Mouse (Mus musculus) ES-E14 (cell line): ENCODE results near the gene Tmx2. TPM values are rescaled to one million over a fixed set of nuclear protein-coding genes. Genes with fewer than 3 reads are reported as not detected.

Source experiments
- DNase-seq: peaks from one replicate; pipeline ENCODE4 v3.0.0-alpha.2; 2013; ENCODE audit warnings: low read depth, low spot score
- H3K27ac ChIP-seq: 2 replicates; pipeline ENCODE4 v1.5.1; 2012; ENCODE audit warnings: low read depth, mild to moderate bottlenecking, low read length, moderate library complexity, mixed read lengths; ENCODE audit not compliant: poor library complexity, insufficient read depth, severe bottlenecking
- H3K36me3 ChIP-seq: 2 replicates; pipeline ENCODE4 v1.6.1; 2012; ENCODE audit warnings: mild to moderate bottlenecking, low read length, moderate library complexity, mixed read lengths; ENCODE audit not compliant: control insufficient read depth, poor library complexity, insufficient read depth, severe bottlenecking
- H3K4me1 ChIP-seq, 2 experiments: fragments of 150-350 bp in 1 of 2; sonication (generic) in 1 of 2; 2 replicates each; pipeline ENCODE4 v1.6.1; 2012; ENCODE audit warnings: low read length in 2 of 2, mild to moderate bottlenecking in 1 of 2, mixed read lengths in 1 of 2; ENCODE audit not compliant: control insufficient read depth in 2 of 2, insufficient read depth in 2 of 2, poor library complexity in 1 of 2
- H3K4me3 ChIP-seq, 2 experiments: fragments of 150-350 bp in 1 of 2; sonication (generic) in 1 of 2; 2 replicates each; pipeline ENCODE4 v1.5.1; 2012; ENCODE audit warnings: low read length in 2 of 2, low read depth in 1 of 2, mild to moderate bottlenecking in 1 of 2, mixed read lengths in 1 of 2; ENCODE audit not compliant: insufficient read depth in 1 of 2, poor library complexity in 1 of 2, severe bottlenecking in 1 of 2
- H3K9ac ChIP-seq: 2 replicates; pipeline ENCODE4 v1.6.1; 2012; ENCODE audit warnings: low read depth, mild to moderate bottlenecking, low read length, mixed read lengths; ENCODE audit not compliant: poor library complexity, insufficient read depth, severe bottlenecking
- H3K9me3 ChIP-seq: fragments of 150-350 bp; sonication (generic); 2 replicates; pipeline ENCODE4 v1.6.1; 2012; ENCODE audit warnings: low read depth, mild to moderate bottlenecking, low read length; ENCODE audit not compliant: control insufficient read depth, insufficient read depth
- CHD2 ChIP-seq: IDR thresholded peaks from 2 replicates; pipeline ENCODE4 v1.6.1; 2014; ENCODE audit warnings: mild to moderate bottlenecking, low read depth, low read length, inconsistent platforms
- HCFC1 ChIP-seq: IDR thresholded peaks from 2 replicates; pipeline ENCODE4 v1.6.1; 2012; ENCODE audit warnings: low read length, inconsistent platforms, borderline replicate concordance; ENCODE audit not compliant: insufficient read depth
- MAFK ChIP-seq: IDR thresholded peaks from 2 replicates; pipeline ENCODE4 v1.6.1; 2014; ENCODE audit warnings: mild to moderate bottlenecking, low read depth, low read length, inconsistent platforms; ENCODE audit not compliant: insufficient read depth
- ZC3H11A ChIP-seq: IDR thresholded peaks from 2 replicates; pipeline ENCODE4 v1.6.1; 2012; ENCODE audit warnings: low read depth, mild to moderate bottlenecking, inconsistent platforms, low read length, borderline replicate concordance
- ZNF384 ChIP-seq: IDR thresholded peaks from 2 replicates; pipeline ENCODE4 v1.6.1; 2012; ENCODE audit warnings: low read depth, low read length, inconsistent platforms
- in situ Hi-C, 2 experiments: fragments of 600-800 bp; cut with MboI; formaldehyde crosslinking; loops; one replicate each; pipeline ENCODE4 v1.15.1; 2025; ENCODE audit warnings: low sequenced_read_pairs in 2 of 2, inconsistent platforms in 1 of 2; ENCODE audit not compliant: unreplicated experiment in 2 of 2
- total RNA-seq: library from RNA; depleted of rRNA; stranded (reverse); fragments of 300-350 nt; gene quantifications from 2 replicates; pipeline ENCODE4 v1.2.3, GENCODE M21; 2012

Tmx2 gene
- total RNA-seq, 1 experiment = 160 TPM

DNA sequence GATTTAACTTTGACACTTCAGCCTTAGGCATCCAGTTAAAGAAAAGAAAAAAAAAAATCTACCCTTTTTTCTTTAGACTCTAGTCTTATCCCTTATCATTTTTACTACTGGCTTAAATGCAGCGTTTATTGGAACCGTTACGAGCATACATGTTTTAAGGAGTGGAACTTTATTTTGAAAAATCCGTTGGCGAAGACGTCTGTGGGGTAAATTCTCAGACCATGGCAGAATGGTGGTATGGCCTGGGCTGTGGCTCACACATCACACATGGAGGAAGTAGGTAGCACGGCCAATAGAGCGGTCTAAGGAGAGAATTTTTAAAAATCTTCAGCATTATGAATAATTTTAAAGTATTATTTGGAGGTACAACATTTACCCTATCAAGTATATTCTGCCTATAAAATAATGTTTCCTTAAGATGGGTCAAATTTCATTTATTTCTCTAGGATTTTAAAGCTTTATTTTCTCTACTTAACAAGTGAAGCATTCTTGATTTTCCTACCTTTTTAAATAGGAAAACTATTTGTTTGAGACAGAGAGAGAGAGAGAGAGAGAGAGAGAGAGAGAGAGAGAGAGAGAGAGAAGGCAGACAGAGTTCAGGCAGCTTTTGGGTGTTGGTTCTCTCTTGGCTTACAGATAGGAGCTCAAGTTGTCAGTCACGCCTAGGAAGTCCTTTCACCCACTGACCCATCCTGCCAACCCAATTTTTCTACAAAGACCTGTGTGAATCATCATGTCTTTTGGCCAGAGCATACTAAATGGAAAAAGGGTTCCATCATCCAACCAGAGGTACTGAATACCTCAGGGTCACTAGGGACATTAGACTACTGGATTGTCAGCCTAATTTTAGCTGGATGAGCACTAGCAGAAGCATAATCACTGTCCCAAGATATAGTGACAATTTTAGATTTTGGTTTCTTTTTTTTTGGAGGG lies 37.7 kb upstream of the Tmx2 start:
- Histone ChIP-seq H3K4me1 (peaks cover 3 to 5% of the 10 kb centered on the region in 2 experiments; a peak in 3 of 4 replicates), H3K36me3 (no peaks in the 10 kb centered on the region), H3K9me3 (no peaks in the 10 kb centered on the region), H3K4me3 (peak overlapping the region; percentile 74 to 90), H3K27ac (no peak overlapping the region), H3K9ac (peak overlapping the region; percentile 81; the same call in 1 of the 2 replicates)
- DNase-seq = no peak
- in situ Hi-C loops = no loop called here
- no peak for TF ChIP-seq ZNF384
- no peak for TF ChIP-seq MAFK
- no peak for TF ChIP-seq ZC3H11A
- no peak for TF ChIP-seq HCFC1
- no peak for TF ChIP-seq CHD2

DNA sequence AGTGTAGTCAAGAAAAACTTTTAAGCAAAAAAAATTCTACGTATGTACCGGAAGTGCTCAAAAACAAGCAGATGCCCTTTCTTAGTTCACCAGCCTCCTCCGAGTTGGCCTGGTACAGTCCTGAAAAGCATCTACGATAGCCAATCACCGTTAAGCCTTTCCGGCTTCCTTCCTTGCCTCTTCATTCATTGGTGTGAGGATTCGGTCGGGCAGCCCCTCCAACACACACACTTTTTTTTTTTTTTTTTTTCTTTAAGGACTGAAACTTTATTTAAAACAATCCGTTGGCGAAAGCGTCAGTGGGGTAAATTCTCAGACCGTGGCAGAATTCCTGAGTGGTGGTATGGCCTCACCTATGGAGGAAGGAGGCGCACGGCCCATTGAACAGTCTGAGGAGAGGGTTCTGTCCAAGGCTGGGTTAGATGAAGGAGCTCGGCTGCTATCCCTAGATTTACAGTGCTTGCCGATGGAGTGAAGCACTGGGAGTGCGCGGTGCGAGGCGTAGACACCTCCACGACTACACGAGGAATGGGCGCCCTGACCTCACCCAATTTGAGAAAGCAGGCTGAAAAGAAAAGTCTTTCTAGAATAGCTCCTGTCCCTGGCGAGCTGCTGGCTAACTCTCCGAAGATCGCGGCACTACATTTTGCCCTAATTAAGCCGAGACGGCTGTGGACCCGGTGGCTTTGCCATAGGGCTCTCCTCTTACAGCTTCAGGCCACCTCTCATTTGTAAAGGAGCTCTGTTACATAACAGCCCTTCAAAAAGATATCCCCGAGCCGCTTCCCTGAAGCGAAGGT lies 36.8 kb upstream of the Tmx2 start:
- in situ Hi-C loops = no loop called here
- TF ChIP-seq CHD2 (peak; percentile 78), MAFK (peak; percentile 86), HCFC1 (peak; percentile 87), ZC3H11A (no peak), ZNF384 (peak; percentile 100)
- peak; percentile 86 for DNase-seq
- Histone ChIP-seq H3K9me3 (no peaks in the 10 kb centered on the region), H3K9ac (peak overlapping the region; percentile 81), H3K4me3 (peak overlapping the region; percentile 74 to 90), H3K36me3 (no peaks in the 10 kb centered on the region), H3K4me1 (peaks cover 3 to 5% of the 10 kb centered on the region in 2 experiments; a peak in 3 of 4 replicates), H3K27ac (peak overlapping the region; percentile 57)

DNA sequence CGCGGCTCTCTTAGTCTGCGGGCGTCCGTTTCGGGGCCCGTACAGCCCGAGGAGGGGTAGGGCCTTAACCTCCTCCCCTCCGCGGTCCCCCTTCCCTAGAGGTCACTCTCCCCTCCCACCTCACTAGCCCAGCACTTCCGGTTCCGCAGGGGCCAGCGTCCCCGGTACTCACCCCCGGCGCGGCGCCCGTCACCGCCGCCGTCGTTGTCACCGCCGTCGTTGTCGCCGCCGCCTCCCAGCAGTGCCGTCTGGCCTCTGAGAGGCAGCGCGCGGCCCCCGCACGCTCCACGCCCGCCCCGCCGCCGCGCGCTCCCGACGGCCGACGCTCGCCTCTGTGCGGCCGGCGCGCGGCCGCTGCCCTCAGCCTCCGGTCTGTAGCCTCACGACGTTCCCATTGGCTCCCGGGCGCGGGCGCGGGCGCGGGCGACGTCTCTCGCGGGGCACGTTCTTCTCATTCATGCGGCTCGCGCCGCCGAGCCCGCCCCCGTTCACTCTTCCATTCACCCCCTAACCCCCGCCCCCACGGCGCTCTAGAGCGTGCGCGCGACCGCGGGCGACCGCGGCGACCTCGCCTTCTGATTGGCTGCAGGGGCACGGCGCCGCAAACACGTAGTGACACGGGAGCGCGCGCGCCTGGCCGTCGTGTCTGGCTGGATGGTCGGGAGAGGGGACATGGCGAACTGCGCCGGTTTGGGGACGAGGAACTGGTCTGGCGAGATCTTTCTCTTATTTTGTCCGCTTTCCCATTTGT lies 36.0 kb upstream of the Tmx2 start, which contains the start of gene Zdhhc5:
Gene Zdhhc5 (minus strand): TSS at position 370 of the 751 bp plus-strand sequence.
- TF ChIP-seq HCFC1 (no peak), CHD2 (peak; percentile 35; the same call in 1 of the 2 replicates)
- in situ Hi-C loops = no loop called here
- Histone ChIP-seq H3K36me3 (peaks cover 2% of the 10 kb centered on the region), H3K9ac (peak within 1 kb of the TSS; percentile 85), H3K4me1 (peaks cover 3 to 5% of the 10 kb centered on the region in 2 experiments; a peak in 3 of 4 replicates), H3K27ac (peak within 1 kb of the TSS; percentile 88), H3K9me3 (no peaks in the 10 kb centered on the region), H3K4me3 (peak within 1 kb of the TSS; percentile 84 to 90)
- peak; percentile 97 for DNase-seq

DNA sequence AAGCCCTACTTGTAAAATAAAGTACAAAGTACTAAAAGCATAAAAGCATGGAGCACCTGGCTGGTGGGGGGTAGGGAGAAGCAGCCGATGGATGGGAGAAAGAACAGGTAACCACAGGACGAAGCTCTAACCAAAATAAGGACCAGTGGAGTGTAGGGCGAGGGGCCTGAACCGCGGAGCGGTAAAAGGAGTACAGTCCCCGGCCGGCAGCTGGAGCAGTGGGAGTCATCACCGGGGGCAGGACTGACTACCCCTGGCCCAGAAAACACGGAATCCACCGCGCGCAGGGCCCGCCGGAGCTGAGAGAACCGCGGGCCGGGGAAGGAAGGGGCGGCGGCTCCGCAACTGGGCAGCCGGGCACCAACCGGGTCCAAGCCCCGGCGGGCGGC lies 35.5 kb upstream of the Tmx2 start:
- Histone ChIP-seq H3K9me3 (no peaks in the 10 kb centered on the region), H3K9ac (peak overlapping the region; percentile 85)
- in situ Hi-C loops = no loop called here

More for the DNA sequence above, 35.5 kb upstream of the Tmx2 start:
- no peak for DNase-seq
- H3K4me1 ChIP-seq = peaks cover 3 to 5% of the 10 kb centered on the region in 2 experiments; a peak in 3 of 4 replicates
- no peak for TF ChIP-seq ZC3H11A
- 0 out of 2 replicates have a peak, but pooled peaks have one; percentile 16 for TF ChIP-seq ZNF384
- H3K36me3 ChIP-seq = peaks cover 2% of the 10 kb centered on the region
- peak overlapping the region; percentile 88 for H3K27ac ChIP-seq
- peak overlapping the region; percentile 84 to 87 for H3K4me3 ChIP-seq
